ENCODE assay signal across 9 mouse cellular contexts in the genomic region with DNA sequence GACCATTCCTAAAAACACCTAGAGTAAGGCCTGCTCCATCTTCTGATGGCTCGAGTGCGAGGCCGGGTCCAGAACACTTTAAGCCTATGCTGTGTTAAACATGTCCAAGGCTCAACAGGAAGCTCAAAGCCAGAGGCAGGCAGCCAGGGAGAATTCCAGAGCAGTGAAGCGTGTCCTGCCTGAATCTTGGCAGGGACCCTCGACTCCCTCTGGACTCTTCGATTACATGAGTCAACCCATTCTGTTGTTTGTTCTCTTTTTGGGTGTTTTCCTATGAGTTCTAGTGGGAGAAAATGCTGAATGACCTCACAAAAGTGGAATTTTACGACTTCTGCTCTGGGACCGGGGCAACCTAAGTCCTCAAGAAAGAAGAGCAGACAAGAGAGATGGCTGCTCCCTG. TPM values are rescaled to one million over a fixed set of nuclear protein-coding genes. Genes with fewer than 3 reads are reported as not detected.
A peak's percentile ranks its signal among the peaks of the same experiment; 100 is the strongest.
DNase-seq lines count a peak whose midpoint lies in the region; ATAC-seq and TF ChIP-seq lines count a peak whose summit lies in the region.
"Had no signal": no experiment of that assay in that cellular context is flagged by ENCODE, and none has a peak within 500 bp of the region (broad histone marks: within the 10 kb centered on the region; RNA-seq: fewer than 3 reads in every experiment).

No protein-coding gene starts in this region.

- no peak overlapping the region for H3K4me3 ChIP-seq in liver, adult 2 months (ENCODE audit: insufficient read depth, low read depth, low read length)
- H3K4me3 ChIP-seq in liver, postnatal 0 days (ENCODE audit: low read depth, low read length): no peak overlapping the region
- no peak overlapping the region for H3K4me3 ChIP-seq in embryonic facial prominence, embryonic 15.5 days (replicated peaks)
- H3K4me3 ChIP-seq in lung, embryonic 15.5 days: no peak overlapping the region
- H3K4me3 ChIP-seq: liver, embryonic 13.5 days had no signal

- no peak overlapping the region for H3K27ac ChIP-seq in liver, adult 2 months (replicated peaks; ENCODE audit: insufficient read depth, low read depth, low read length)
- H3K27ac ChIP-seq in liver, postnatal 0 days (ENCODE audit: low read depth): no peak overlapping the region
- peak overlapping the region; percentile 72 for H3K27ac ChIP-seq in embryonic facial prominence, embryonic 15.5 days (replicated peaks)
- peak overlapping the region; percentile 62 for H3K27ac ChIP-seq in lung, embryonic 15.5 days
- H3K27ac ChIP-seq: liver, embryonic 13.5 days had no signal

- H3K27me3 ChIP-seq in liver, adult 2 months (ENCODE audit: control insufficient read depth, insufficient read depth, low read length): no peaks in the 10 kb centered on the region; the same call in 1 of the 2 replicates
- no peaks in the 10 kb centered on the region for H3K27me3 ChIP-seq in liver, postnatal 0 days (ENCODE audit: insufficient read depth, low read length)
- peaks cover 6% of the 10 kb centered on the region; the same call in 1 of the 2 replicates for H3K27me3 ChIP-seq in embryonic facial prominence, embryonic 15.5 days
- no peaks in the 10 kb centered on the region for H3K27me3 ChIP-seq in lung, embryonic 15.5 days
- H3K27me3 ChIP-seq: liver, embryonic 13.5 days had no signal

- H3K9ac ChIP-seq in liver, adult 2 months (ENCODE audit: low read depth, low read length): no peak overlapping the region
- no peak overlapping the region for H3K9ac ChIP-seq in liver, postnatal 0 days (replicated peaks)
- no peak overlapping the region for H3K9ac ChIP-seq in embryonic facial prominence, embryonic 15.5 days
- no peak overlapping the region for H3K9ac ChIP-seq in lung, embryonic 15.5 days
- H3K9ac ChIP-seq: liver, embryonic 13.5 days had no signal

- TF ChIP-seq EP300 in liver, postnatal 0 days (IDR thresholded peaks at IDR 0.05; ENCODE audit: low read depth): no peak

- no peak for ATAC-seq in liver, postnatal 0 days
- ATAC-seq in embryonic facial prominence, embryonic 15.5 days (ENCODE audit: insufficient number of reproducible peaks, low FRiP score, low TSS enrichment, low read depth): peak; percentile 85
- peak; percentile 49; the same call in 1 of the 2 replicates for ATAC-seq in lung, embryonic 15.5 days (ENCODE audit: borderline replicate concordance, extremely low read depth, low FRiP score, low TSS enrichment)

- WGBS in liver, adult 2 months: 52% methylated on average over 8 of the region's 8 CpGs
- 48% methylated on average over 8 of the region's 8 CpGs for WGBS in liver, postnatal 0 days (ENCODE audit: insufficient replicate concordance)
- WGBS in embryonic facial prominence, embryonic 15.5 days: 38% methylated on average over 8 of the region's 8 CpGs
- WGBS in lung, embryonic 15.5 days: 37% methylated on average over 8 of the region's 8 CpGs

- intact Hi-C loops in heart, postnatal 36 days (cut with DNase I): loop anchor here (5.0 kb wide), 2 partner anchors 142 to 187 kb away; partner anchors contain the start of genes Prmt7 and Slc7a6os
- intact Hi-C loops in left cerebral cortex, postnatal 36 days (cut with DNase I): loop anchor here (5.0 to 10.0 kb wide), 3 partner anchors 62 to 257 kb away; partner anchors contain the start of gene Smpd3

- no peak for TF ChIP-seq POLR2A in liver, adult 2 months (IDR thresholded peaks at IDR 0.05; ENCODE audit: extremely low read depth, insufficient read depth, low read length)

- DNase-seq in liver, adult 2 months (ENCODE audit: extremely low read depth, low read depth, low spot score): peak; percentile 53
- DNase-seq in liver, postnatal 0 days: no peak
- DNase-seq in heart, postnatal 36 days: peak; percentile 80 to 81
- DNase-seq in frontal cortex, adult 2 months (ENCODE audit: extremely low spot score in 1 of 2, low spot score in 1 of 2): no peak
- DNase-seq in frontal cortex, postnatal 25 days (ENCODE audit: low spot score in 2 of 2): no peak
- no peak for DNase-seq in left cerebral cortex, postnatal 36 days (ENCODE audit: low spot score in 2 of 2)
- DNase-seq: liver, embryonic 13.5 days had no signal

- H3K9me3 ChIP-seq in liver, postnatal 0 days (ENCODE audit: low read length): no peaks in the 10 kb centered on the region
- no peaks in the 10 kb centered on the region for H3K9me3 ChIP-seq in embryonic facial prominence, embryonic 15.5 days (replicated peaks)
- H3K9me3 ChIP-seq in lung, embryonic 15.5 days: no peaks in the 10 kb centered on the region
- H3K9me3 ChIP-seq: liver, embryonic 13.5 days had no signal

- TF ChIP-seq CTCF in liver, adult 2 months (IDR thresholded peaks at IDR 0.05; ENCODE audit: low read depth, low read length): no peak
- TF ChIP-seq CTCF in liver, postnatal 0 days (IDR thresholded peaks at IDR 0.05; ENCODE audit: low read depth): no peak

- no peaks in the 10 kb centered on the region for H3K36me3 ChIP-seq in liver, adult 2 months (ENCODE audit: control insufficient read depth, insufficient read depth, low read length)
- H3K36me3 ChIP-seq in liver, postnatal 0 days (replicated peaks; ENCODE audit: insufficient read depth, low read length): no peaks in the 10 kb centered on the region
- H3K36me3 ChIP-seq in embryonic facial prominence, embryonic 15.5 days: no peaks in the 10 kb centered on the region
- no peaks in the 10 kb centered on the region for H3K36me3 ChIP-seq in lung, embryonic 15.5 days
- H3K36me3 ChIP-seq: liver, embryonic 13.5 days had no signal

- H3K4me2 ChIP-seq in liver, postnatal 0 days (ENCODE audit: low read depth, low read length): no peak overlapping the region
- no peak overlapping the region for H3K4me2 ChIP-seq in embryonic facial prominence, embryonic 15.5 days (replicated peaks)
- 0 out of 2 replicates have a peak overlapping the region, but pooled peaks have one; percentile 4 for H3K4me2 ChIP-seq in lung, embryonic 15.5 days
- H3K4me2 ChIP-seq: liver, embryonic 13.5 days had no signal

- no peaks in the 10 kb centered on the region; the same call in 1 of the 2 replicates for H3K4me1 ChIP-seq in liver, adult 2 months (ENCODE audit: control insufficient read depth, insufficient read depth, low read length)
- H3K4me1 ChIP-seq in liver, postnatal 0 days (ENCODE audit: insufficient read depth): no peaks in the 10 kb centered on the region
- H3K4me1 ChIP-seq in embryonic facial prominence, embryonic 15.5 days: peaks cover 19% of the 10 kb centered on the region
- H3K4me1 ChIP-seq in lung, embryonic 15.5 days: peaks cover 11% of the 10 kb centered on the region

- no peaks in the 10 kb centered on the region for H3K79me2 ChIP-seq in liver, adult 2 months (ENCODE audit: control insufficient read depth, insufficient read depth, low read length)

RNA-seq across cellular contexts. Expression of gene Zfp90, which starts 15.4 kb away (rescaled TPM):
- total RNA-seq in liver, adult 2 months (2014; rRNA removed): 1.5 and 1.8 TPM in 2 replicates
- 0.29 and 0.49 TPM in 2 replicates for polyA plus RNA-seq in liver, adult 2 months (2012; rRNA removed)
- 2.8 and 2.9 TPM in 2 replicates for polyA plus RNA-seq in liver, postnatal 0 days (2015; fragmentation: Nextera tagmentation; extraction: Ambion mirVana)
- 22.2 and 23.9 TPM in 2 replicates for polyA plus RNA-seq in embryonic facial prominence, embryonic 15.5 days (2015; fragmentation: Nextera tagmentation; extraction: Ambion mirVana)
- total RNA-seq in heart, postnatal 36 days (2021): 1 to 10 TPM; 2.8 to 3.7 TPM
- polyA plus RNA-seq in lung, embryonic 15.5 days (2015; fragmentation: Nextera tagmentation; extraction: Ambion mirVana): 16.5 and 17.5 TPM in 2 replicates
- 13.0 and 14.0 TPM in 2 replicates for polyA plus RNA-seq in frontal cortex, adult 2 months (2012; rRNA removed)
- 10 to 100 TPM; 11.1 to 11.7 TPM for total RNA-seq in left cerebral cortex, postnatal 36 days (2021)

Comparison
In these comparisons a context has a peak if more than half of its experiments do, and no peak if none do; other contexts are left out.
1. DNase-seq: peak in liver, adult 2 months (single experiment) and heart, postnatal 36 days (2 of 2); none in liver, postnatal 0 days (single experiment), frontal cortex, adult 2 months (0 of 2), frontal cortex, postnatal 25 days (0 of 2) and left cerebral cortex, postnatal 36 days (0 of 2).
2. H3K27ac ChIP-seq: peak in embryonic facial prominence, embryonic 15.5 days (single experiment) and lung, embryonic 15.5 days (single experiment); none in liver, adult 2 months (single experiment) and liver, postnatal 0 days (single experiment).